Mouse (Mus musculus): Measurements from ENCODE around the gene Gsn. TPM values are rescaled to one million over a fixed set of nuclear protein-coding genes. Genes with fewer than 3 reads are reported as not detected.

Gsn gene
- polyA plus RNA-seq, 1 experiment from 2014 or later = 187 TPM

DNA sequence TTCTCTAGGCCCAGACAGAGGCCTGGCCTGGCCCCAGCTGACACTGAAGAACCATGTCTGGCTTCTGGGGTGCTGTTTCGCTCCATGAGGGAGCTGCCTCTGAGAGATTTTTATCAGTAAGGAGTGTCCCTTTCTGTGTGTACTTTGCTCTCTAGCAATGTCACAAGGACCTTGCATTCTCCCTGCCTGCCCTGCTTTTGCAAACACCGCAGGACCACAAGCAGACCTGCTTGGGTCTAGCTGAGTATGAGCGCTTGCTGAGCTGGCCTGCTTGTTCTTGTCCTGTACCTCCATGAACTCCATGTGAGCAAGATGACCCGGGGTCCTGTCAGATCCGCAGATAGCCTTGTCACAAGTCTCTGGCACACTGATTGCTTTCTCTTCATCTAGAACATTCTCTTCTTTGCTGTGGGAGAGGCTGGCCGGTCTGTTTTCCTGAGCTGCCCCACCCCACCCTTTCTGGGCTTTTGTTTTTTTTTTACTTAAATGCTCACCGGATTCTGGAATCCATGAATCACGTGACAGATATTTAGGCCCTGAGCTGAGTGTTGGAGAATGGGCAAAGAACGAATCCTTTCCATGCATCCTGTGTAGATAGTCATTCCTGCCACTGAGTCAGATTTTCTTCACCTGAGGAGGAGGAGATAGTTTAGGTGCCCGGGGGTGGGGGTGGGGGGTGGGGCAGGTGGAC lies 11.8 kb downstream of the Gsn start:
- peaks cover 67% of the 10 kb centered on the region for H3K4me1 ChIP-seq

DNA sequence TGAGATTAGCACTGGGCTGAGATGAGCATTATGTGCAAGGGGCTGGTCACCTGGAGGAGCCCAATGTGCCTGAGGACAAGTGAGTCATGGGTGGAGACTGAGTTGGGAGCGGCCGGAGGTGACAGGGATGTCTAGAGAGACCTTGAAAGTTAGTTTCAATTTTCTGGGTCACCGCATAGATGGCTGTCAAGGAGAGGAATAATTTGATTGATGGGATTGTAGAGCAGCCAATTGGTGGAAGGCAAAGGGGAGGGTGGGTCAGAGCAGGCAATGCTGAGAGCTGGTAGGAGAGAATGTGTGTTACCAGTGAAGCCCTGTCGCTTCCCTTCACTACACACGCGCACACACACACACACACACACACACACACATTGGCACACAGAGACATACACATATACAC lies 13.0 kb downstream of the Gsn start:
- Histone ChIP-seq H3K27ac (peak overlapping the region; percentile 89), H3K4me2 (no peak overlapping the region), H3K4me3 (no peak overlapping the region), H3K36me3 (no peaks in the 10 kb centered on the region), H3K4me1 (peaks cover 78% of the 10 kb centered on the region), H3K9ac (no peak overlapping the region), H3K9me3 (no peaks in the 10 kb centered on the region), H3K27me3 (no peaks in the 10 kb centered on the region)
- WGBS = 74% methylated on average over 6 of the region's 6 CpGs
- no peak for ATAC-seq (ENCODE audit: borderline replicate concordance, extremely low read depth, low FRiP score, low TSS enrichment)

More for the DNA sequence above, 11.8 kb downstream of the Gsn start:
- H3K36me3 ChIP-seq = no peaks in the 10 kb centered on the region
- WGBS = 40% methylated on average over 10 of the region's 10 CpGs
- H3K9me3 ChIP-seq = no peaks in the 10 kb centered on the region
- ATAC-seq (ENCODE audit: borderline replicate concordance, extremely low read depth, low FRiP score, low TSS enrichment) = no peak
- peak overlapping the region; percentile 14; the same call in 1 of the 2 replicates for H3K4me2 ChIP-seq
- peak overlapping the region; percentile 89 for H3K27ac ChIP-seq
- H3K4me3 ChIP-seq = no peak overlapping the region
- H3K9ac ChIP-seq = no peak overlapping the region
- H3K27me3 ChIP-seq = no peaks in the 10 kb centered on the region

DNA sequence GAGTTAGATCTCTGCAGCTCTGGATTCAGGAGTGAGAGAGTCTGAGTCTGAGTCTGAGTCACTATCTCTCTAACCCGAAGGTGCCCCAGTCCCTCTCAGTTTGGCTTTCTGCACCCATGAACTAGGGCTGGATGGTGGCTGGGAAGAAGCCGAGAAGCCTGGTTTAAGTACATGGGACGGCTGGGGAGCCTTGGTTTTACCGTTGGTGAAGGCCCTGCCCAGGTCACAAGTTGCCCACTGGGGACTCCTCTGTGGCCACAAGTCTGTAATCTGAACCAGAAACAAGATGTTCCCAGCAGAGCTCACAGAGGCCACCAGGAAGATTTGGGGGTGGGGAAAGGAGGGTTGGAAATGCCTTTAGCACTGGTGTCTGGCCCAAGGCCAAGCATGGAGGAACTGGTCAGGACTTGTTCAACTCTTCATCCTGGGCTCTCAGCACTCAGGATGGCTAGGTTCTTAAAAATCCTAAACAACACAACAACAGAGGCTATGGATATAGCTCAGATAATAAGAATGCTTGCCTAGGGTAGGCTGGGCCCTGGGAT lies 13.6 kb downstream of the Gsn start:
- WGBS = 59% methylated on average over 4 of the region's 4 CpGs
- no peaks in the 10 kb centered on the region for H3K9me3 ChIP-seq
- no peak overlapping the region for H3K4me2 ChIP-seq
- no peak for ATAC-seq (ENCODE audit: borderline replicate concordance, extremely low read depth, low FRiP score, low TSS enrichment)
- H3K4me1 ChIP-seq = peaks cover 75% of the 10 kb centered on the region
- no peaks in the 10 kb centered on the region for H3K36me3 ChIP-seq
- H3K4me3 ChIP-seq = no peak overlapping the region
- H3K27ac ChIP-seq = peak overlapping the region; percentile 58; the same call in 1 of the 2 replicates
- H3K9ac ChIP-seq = no peak overlapping the region
- no peaks in the 10 kb centered on the region for H3K27me3 ChIP-seq

DNA sequence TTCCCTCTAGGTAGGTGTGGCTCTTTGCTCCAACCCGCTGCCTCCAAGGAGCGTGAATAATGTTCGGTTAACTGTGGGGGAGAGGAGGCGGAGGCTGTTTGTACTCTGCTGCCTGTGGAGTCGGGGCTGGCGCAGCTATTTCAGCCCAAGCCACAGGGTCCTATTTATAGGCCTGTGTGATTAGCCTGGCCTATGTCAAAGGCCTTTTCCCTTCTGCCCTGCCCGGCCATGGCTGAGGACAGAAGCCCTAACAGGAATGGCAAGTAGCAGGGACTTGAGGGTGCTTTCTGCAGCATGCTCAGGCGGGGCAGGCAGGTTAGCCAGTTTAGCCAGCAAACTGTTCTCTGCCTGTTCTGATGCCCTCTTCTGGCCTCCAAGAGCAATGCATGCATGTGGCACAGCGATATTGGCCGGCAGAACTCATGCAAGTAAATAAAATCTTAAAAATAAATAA lies 14.4 kb downstream of the Gsn start:
- ATAC-seq (ENCODE audit: borderline replicate concordance, extremely low read depth, low FRiP score, low TSS enrichment) = no peak
- Histone ChIP-seq H3K4me1 (peaks cover 71% of the 10 kb centered on the region), H3K4me3 (no peak overlapping the region), H3K27me3 (no peaks in the 10 kb centered on the region), H3K4me2 (no peak overlapping the region), H3K36me3 (no peaks in the 10 kb centered on the region), H3K9ac (no peak overlapping the region), H3K27ac (peak overlapping the region; percentile 58), H3K9me3 (no peaks in the 10 kb centered on the region)
- 25% methylated on average over 10 of the region's 10 CpGs for WGBS

DNA sequence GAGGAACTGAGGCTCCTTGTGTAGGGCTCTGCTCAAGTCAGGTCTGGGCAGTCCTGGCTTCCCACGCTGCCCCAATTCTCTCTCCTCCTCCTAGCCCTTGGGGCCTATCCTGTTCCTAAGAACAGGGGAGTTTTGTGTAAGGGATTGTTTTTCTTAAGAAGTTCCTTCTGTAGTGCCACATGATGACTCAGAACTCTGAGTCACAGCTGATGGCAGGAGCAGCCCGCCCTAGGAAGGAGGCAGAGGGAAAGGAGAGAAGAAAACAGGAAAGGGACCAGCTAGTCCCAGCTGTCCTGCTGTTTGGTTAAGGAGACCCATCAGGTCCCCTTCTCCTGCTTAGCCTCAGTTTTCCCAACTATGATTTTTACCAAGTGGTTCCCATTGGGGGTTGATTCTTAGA lies 15.6 kb downstream of the Gsn start:
- H3K9ac ChIP-seq = no peak overlapping the region

DNA sequence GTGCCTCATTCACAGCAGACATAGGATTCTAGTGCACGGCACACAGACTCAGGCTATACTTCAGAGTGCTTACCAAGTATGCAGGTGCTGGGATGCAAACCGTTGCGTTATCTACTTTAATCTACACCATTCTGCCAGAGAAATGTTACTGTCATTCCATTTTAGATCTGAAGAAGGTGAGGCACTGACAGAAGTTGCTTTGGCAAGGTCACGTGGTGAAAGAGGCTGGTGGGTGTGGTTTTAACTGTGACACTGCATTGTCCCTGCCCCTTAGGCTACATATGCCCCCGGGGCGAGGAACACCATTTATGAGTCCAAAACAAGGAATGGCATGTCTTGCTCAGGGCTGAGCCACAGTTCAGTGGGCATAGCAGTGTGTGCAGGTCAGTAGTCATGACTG lies 16.7 kb downstream of the Gsn start:
- WGBS = 77% methylated on average over 6 of the region's 6 CpGs
- no peak overlapping the region for H3K4me3 ChIP-seq
- H3K27me3 ChIP-seq = no peaks in the 10 kb centered on the region
- no peaks in the 10 kb centered on the region for H3K9me3 ChIP-seq
- H3K4me2 ChIP-seq = no peak overlapping the region
- no peak overlapping the region for H3K9ac ChIP-seq
- no peaks in the 10 kb centered on the region for H3K36me3 ChIP-seq
- peak overlapping the region; percentile 84 for H3K27ac ChIP-seq
- no peak for ATAC-seq (ENCODE audit: borderline replicate concordance, extremely low read depth, low FRiP score, low TSS enrichment)
- peaks cover 61% of the 10 kb centered on the region for H3K4me1 ChIP-seq

More for the DNA sequence above, 15.6 kb downstream of the Gsn start:
- Histone ChIP-seq H3K4me3 (no peak overlapping the region), H3K4me1 (peaks cover 59% of the 10 kb centered on the region), H3K9me3 (no peaks in the 10 kb centered on the region), H3K36me3 (no peaks in the 10 kb centered on the region), H3K4me2 (no peak overlapping the region), H3K27ac (peak overlapping the region; percentile 21; the same call in 1 of the 2 replicates), H3K27me3 (no peaks in the 10 kb centered on the region)
- no peak for ATAC-seq (ENCODE audit: borderline replicate concordance, extremely low read depth, low FRiP score, low TSS enrichment)
- 30% methylated on average over 2 of the region's 2 CpGs for WGBS

DNA sequence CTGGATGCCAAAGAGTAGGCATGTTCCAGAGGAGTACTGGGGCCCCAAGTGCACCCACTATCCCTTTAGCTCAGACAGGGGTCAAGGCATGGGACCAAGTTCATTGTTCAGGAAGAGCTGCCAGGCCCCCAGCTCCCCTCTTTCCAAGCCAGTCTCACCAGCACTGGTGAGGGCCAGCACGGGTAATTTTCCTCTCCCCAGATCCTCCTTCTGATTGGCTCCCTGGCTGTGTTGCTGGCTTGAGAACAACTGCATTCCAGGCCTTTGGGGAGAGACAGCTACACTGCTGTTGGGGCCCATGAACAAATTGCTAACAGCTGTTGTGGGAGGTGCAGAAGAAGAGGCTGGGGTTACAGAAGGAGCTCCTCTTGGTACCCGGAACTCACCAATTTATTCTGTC lies 17.4 kb downstream of the Gsn start:
- H3K36me3 ChIP-seq = no peaks in the 10 kb centered on the region
- no peak overlapping the region for H3K4me3 ChIP-seq
- H3K9me3 ChIP-seq = no peaks in the 10 kb centered on the region
- peak overlapping the region; percentile 84 for H3K27ac ChIP-seq
- peaks cover 59% of the 10 kb centered on the region for H3K4me1 ChIP-seq
- H3K9ac ChIP-seq = no peak overlapping the region
- ATAC-seq (ENCODE audit: borderline replicate concordance, extremely low read depth, low FRiP score, low TSS enrichment) = peak; percentile 66
- H3K4me2 ChIP-seq = no peak overlapping the region
- H3K27me3 ChIP-seq = no peaks in the 10 kb centered on the region
- 12% methylated on average over 2 of the region's 2 CpGs for WGBS

DNA sequence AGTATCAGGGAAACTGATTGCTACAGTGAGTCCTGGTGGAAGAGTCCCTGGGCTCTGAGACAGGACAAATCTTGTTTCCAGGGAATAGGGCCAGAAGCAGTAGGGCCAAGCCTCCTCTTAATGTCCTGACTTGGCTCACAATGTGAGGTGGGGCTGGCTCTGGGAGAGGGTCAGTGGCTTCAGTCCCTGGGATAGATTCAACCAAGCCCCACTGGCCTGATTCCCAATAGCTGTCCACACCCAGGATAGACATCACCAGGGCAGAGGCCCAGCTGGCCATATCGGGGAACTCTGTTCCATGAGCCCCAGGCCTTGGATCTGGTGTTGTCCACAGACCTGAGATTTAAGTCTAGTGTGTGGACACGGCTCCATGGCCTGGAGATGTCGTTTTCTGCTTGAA lies 21.5 kb downstream of the Gsn start:
- ATAC-seq (ENCODE audit: borderline replicate concordance, extremely low read depth, low FRiP score, low TSS enrichment) = peak; percentile 67
- no peak overlapping the region for H3K9ac ChIP-seq

DNA sequence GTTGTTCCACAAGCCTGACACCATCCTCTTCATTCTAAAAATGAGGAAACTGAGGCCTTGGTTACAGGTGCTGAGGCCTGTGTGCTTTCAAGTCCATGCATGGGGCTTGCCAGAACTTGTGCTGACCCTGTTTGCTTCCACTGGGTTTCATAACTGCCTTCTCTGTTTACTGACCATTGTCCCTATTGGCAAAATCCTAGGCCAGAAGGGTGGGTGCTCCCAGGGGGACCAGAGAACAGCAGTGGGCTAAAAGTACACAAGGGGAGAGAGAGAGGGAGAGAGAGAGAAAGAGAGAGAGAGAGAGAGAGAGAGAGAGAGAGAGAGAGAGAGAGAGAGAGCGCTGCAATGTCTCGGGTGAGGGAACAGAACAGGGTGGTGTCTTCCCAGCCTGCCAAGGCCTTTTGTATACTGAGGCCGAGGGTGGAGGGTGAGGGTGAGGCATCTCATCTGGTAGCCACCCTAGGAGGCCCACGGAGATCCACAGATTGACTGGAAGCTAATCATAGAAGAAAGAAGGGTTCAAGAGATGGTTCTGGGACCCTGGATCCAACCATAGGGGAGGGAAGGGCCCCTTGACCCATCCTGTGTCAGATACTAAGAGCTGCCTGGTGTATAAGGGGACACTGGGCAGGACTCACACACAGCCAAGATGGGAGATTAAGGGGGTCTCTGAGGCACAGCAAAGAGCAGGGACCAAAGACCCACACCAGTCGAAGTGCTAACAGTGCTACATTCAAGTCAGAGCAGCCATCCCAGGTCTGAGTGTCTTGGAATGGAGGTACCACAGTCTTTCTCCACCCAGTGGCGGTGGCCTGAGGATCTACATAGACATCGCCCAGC lies 22.4 kb downstream of the Gsn start:
- Histone ChIP-seq H3K4me3 (no peak overlapping the region), H3K4me2 (no peak overlapping the region), H3K9me3 (no peaks in the 10 kb centered on the region), H3K36me3 (no peaks in the 10 kb centered on the region), H3K4me1 (peaks cover 32% of the 10 kb centered on the region), H3K27ac (peak overlapping the region; percentile 88), H3K9ac (no peak overlapping the region), H3K27me3 (peaks cover 5% of the 10 kb centered on the region; the same call in 1 of the 2 replicates)
- ATAC-seq (ENCODE audit: borderline replicate concordance, extremely low read depth, low FRiP score, low TSS enrichment) = no peak
- WGBS = 67% methylated on average over 7 of the region's 7 CpGs

More for the DNA sequence above, 21.5 kb downstream of the Gsn start:
- no peaks in the 10 kb centered on the region; the same call in 1 of the 2 replicates for H3K27me3 ChIP-seq
- no peak overlapping the region for H3K4me3 ChIP-seq
- H3K27ac ChIP-seq = peak overlapping the region; percentile 88
- H3K9me3 ChIP-seq = no peaks in the 10 kb centered on the region
- WGBS = 48% methylated on average over 3 of the region's 3 CpGs
- H3K4me1 ChIP-seq = peaks cover 34% of the 10 kb centered on the region
- no peak overlapping the region for H3K4me2 ChIP-seq
- H3K36me3 ChIP-seq = no peaks in the 10 kb centered on the region

DNA sequence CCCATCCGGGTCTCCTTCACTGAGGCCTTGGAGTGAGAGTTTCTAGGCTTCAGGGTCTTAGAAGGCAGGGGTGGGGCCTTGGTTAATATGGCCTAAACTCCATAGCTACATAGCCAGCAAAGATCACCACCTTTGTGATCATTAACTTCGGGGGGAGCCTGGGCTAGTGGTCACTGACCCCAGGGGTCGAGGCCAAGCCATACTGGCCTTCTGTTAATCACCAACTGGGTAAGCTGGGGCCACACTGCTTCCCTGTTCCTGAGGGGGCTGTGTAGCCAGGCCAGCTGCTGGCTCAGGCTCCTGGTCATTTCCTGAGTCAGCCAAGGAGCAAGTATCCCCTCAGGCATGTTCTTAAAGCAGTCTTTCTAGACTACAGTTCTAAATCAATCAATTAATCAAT lies 23.8 kb downstream of the Gsn start:
- Histone ChIP-seq H3K27ac (no peak overlapping the region), H3K9me3 (no peaks in the 10 kb centered on the region), H3K9ac (no peak overlapping the region), H3K36me3 (no peaks in the 10 kb centered on the region), H3K4me3 (no peak overlapping the region), H3K4me1 (peaks cover 37% of the 10 kb centered on the region), H3K4me2 (no peak overlapping the region), H3K27me3 (peaks cover 5% of the 10 kb centered on the region; the same call in 1 of the 2 replicates)
- 57% methylated on average over 3 of the region's 3 CpGs for WGBS
- no peak for ATAC-seq (ENCODE audit: borderline replicate concordance, extremely low read depth, low FRiP score, low TSS enrichment)

DNA sequence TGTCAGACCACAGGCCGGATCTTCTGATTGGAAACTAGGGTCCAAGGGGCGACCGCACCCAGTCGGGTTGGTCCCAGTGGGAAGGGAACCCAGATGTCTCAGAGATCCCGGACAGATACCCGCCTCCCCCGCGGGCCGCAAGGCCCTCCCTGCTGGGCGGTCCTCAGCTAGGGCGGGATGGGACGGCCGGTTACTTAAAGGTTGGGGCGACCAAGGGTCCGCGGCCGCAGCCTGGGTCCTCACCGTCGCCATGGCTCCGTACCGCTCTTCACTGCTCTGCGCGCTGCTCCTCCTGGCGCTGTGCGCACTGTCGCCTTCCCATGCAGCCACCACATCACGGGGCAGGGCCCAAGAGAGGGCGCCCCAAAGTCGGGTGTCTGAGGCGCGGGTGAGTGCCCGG lies 26.0 kb downstream of the Gsn start:
- peak; percentile 21; the same call in 1 of the 2 replicates for ATAC-seq (ENCODE audit: borderline replicate concordance, extremely low read depth, low FRiP score, low TSS enrichment)
- H3K36me3 ChIP-seq = 0 out of 2 replicates have a peak, but pooled peaks cover 6% of the 10 kb centered on the region
- 3% methylated on average over 32 of the region's 32 CpGs for WGBS
- H3K4me1 ChIP-seq = peaks cover 47% of the 10 kb centered on the region
- H3K4me3 ChIP-seq = peak overlapping the region; percentile 41
- H3K27me3 ChIP-seq = peaks cover 5% of the 10 kb centered on the region; the same call in 1 of the 2 replicates
- peak overlapping the region; percentile 61 for H3K4me2 ChIP-seq
- H3K9me3 ChIP-seq = no peaks in the 10 kb centered on the region
- no peak overlapping the region for H3K27ac ChIP-seq
- H3K9ac ChIP-seq = peak overlapping the region; percentile 40

All from lung, embryonic 15.5 days (tissue).